In the genomic region with DNA sequence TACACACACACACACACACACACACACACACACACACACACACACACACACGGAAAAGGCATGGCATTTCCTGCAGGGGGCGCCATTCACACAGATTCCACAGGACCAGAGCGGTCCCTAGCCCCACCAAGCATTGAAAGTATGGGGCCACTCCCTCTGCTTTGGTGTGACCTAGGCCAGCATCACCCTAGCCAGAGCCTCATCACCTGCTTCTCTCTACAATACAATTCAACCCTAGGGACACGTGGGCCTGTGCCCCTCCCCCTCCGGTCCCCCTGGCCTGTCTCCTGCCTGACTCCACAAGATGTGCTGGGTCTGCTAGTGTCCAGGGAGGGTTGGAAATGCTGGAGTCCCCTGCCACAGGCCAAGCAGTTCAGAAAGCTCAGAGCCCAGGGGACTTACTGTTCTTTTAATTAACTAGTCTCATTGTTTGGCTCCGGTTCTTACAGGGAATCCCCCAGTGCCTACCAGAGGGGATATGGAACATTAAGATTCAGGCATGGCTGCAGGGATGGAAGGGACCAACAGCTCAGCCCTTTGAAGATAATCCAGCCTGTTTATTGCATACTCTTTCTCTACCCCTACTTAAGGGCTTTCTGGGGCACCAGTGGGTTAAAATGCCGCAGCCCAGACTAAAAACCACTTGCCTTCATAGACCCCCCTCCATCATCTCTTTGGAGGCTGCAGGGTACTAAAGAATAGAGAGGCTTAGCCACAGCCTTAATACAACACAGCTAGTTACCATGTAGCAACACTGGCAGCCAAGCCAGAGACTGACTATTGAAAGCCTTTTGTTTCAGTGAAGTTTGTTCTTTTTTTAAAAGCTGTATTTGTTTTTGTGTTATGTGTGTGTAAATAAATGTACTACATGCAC, we compare ENCODE assay signal across 8 mouse cellular contexts.
DNase-seq lines count a peak whose midpoint lies in the region; ATAC-seq and TF ChIP-seq lines count a peak whose summit lies in the region.

No protein-coding gene starts in this region.

- no peak for TF ChIP-seq POLR2A in testis, adult 2 months (IDR thresholded peaks at IDR 0.05; ENCODE audit: control insufficient read depth, low read depth, low read length)

- peak; percentile 26 for DNase-seq in adrenal gland, postnatal 25 days
- DNase-seq in adrenal gland, adult 2 months = no peak
- no peak for DNase-seq in testis, postnatal 14 days (ENCODE audit: low spot score)
- DNase-seq in midbrain, postnatal 0 days (ENCODE audit: low spot score) = peak; percentile 66
- no peak for DNase-seq in layer of hippocampus, adult 18-20 months (ENCODE audit: low spot score in 2 of 2)

- WGBS in hindbrain, embryonic 13.5 days = 14% methylated on average over 6 of the region's 7 CpGs
- WGBS in midbrain, postnatal 0 days = 15% methylated on average over 7 of the region's 7 CpGs

- peak; percentile 53 for ATAC-seq in hindbrain, embryonic 13.5 days (ENCODE audit: low FRiP score)
- ATAC-seq in midbrain, postnatal 0 days (ENCODE audit: low FRiP score) = 0 out of 2 replicates have a peak, but pooled peaks have one; percentile 47
- ATAC-seq in frontal cortex, adult (ENCODE audit: low TSS enrichment) = no peak

- peaks cover 2% of the 10 kb centered on the region; the same call in 1 of the 2 replicates for H3K4me1 ChIP-seq in testis, adult 2 months (ENCODE audit: control insufficient read depth, insufficient read depth, low read length)
- H3K4me1 ChIP-seq in hindbrain, embryonic 13.5 days (replicated peaks) = peaks cover 23% of the 10 kb centered on the region
- peaks cover 4% of the 10 kb centered on the region; the same call in 1 of the 2 replicates for H3K4me1 ChIP-seq in midbrain, postnatal 0 days (ENCODE audit: insufficient read depth, low read length)

- H3K27me3 ChIP-seq in testis, adult 2 months (ENCODE audit: control insufficient read depth, insufficient read depth, low read length) = no peaks in the 10 kb centered on the region
- peaks cover 3% of the 10 kb centered on the region for H3K27me3 ChIP-seq in hindbrain, embryonic 13.5 days
- H3K27me3 ChIP-seq in midbrain, postnatal 0 days (ENCODE audit: insufficient read depth, low read length) = no peaks in the 10 kb centered on the region

- peak overlapping the region; percentile 35; the same call in 1 of the 2 replicates for H3K9ac ChIP-seq in hindbrain, embryonic 13.5 days
- no peak overlapping the region for H3K9ac ChIP-seq in midbrain, postnatal 0 days (replicated peaks; ENCODE audit: low read length, poor library complexity, severe bottlenecking)

- no peak overlapping the region for H3K4me3 ChIP-seq in testis, adult 2 months (ENCODE audit: control insufficient read depth, low read depth, low read length)
- no peak overlapping the region for H3K4me3 ChIP-seq in hindbrain, embryonic 13.5 days
- no peak overlapping the region for H3K4me3 ChIP-seq in midbrain, postnatal 0 days (ENCODE audit: low read depth, low read length)

- H3K36me3 ChIP-seq in testis, adult 2 months (ENCODE audit: control insufficient read depth, insufficient read depth, low read length) = no peaks in the 10 kb centered on the region
- H3K36me3 ChIP-seq in hindbrain, embryonic 13.5 days = no peaks in the 10 kb centered on the region
- H3K36me3 ChIP-seq in midbrain, postnatal 0 days (ENCODE audit: insufficient read depth, low read length) = no peaks in the 10 kb centered on the region

- peak; percentile 65 for TF ChIP-seq CTCF in testis, adult 2 months (IDR thresholded peaks at IDR 0.05; ENCODE audit: control insufficient read depth, insufficient read depth, insufficient replicate concordance, low read depth, low read length)
- TF ChIP-seq CTCF in midbrain, postnatal 0 days (IDR thresholded peaks at IDR 0.05) = peak; percentile 74

- no peaks in the 10 kb centered on the region for H3K9me3 ChIP-seq in hindbrain, embryonic 13.5 days
- H3K9me3 ChIP-seq in midbrain, postnatal 0 days (ENCODE audit: low read length) = no peaks in the 10 kb centered on the region

- no peak overlapping the region for H3K27ac ChIP-seq in testis, adult 2 months (ENCODE audit: control insufficient read depth, insufficient read depth, low read depth, low read length)
- peak overlapping the region; percentile 67 for H3K27ac ChIP-seq in hindbrain, embryonic 13.5 days
- no peak overlapping the region for H3K27ac ChIP-seq in midbrain, postnatal 0 days (ENCODE audit: low read depth, low read length)

- no peak overlapping the region for H3K4me2 ChIP-seq in hindbrain, embryonic 13.5 days
- H3K4me2 ChIP-seq in midbrain, postnatal 0 days (ENCODE audit: low read depth, low read length, poor library complexity, severe bottlenecking) = no peak overlapping the region

Comparison
In these comparisons a context has a peak if more than half of its experiments do, and no peak if none do; other contexts are left out.
1. DNase-seq: peak in adrenal gland, postnatal 25 days (single experiment) and midbrain, postnatal 0 days (single experiment); none in adrenal gland, adult 2 months (single experiment), testis, postnatal 14 days (single experiment) and layer of hippocampus, adult 18-20 months (0 of 2).